Mouse (Mus musculus) thymus, postnatal 14 days (tissue): ENCODE results near the gene Sec24c.
A peak's percentile ranks its signal among the peaks of the same experiment; 100 is the strongest.
"Not testable (repeated sequence)": the region's sequence is repeated elsewhere in the genome, so short reads cannot be mapped to it uniquely, and the experiment has no call there.

Experiments
- DNase-seq: peaks from one replicate; pipeline ENCODE4 v3.0.0; 2021

Sec24c gene

DNA sequence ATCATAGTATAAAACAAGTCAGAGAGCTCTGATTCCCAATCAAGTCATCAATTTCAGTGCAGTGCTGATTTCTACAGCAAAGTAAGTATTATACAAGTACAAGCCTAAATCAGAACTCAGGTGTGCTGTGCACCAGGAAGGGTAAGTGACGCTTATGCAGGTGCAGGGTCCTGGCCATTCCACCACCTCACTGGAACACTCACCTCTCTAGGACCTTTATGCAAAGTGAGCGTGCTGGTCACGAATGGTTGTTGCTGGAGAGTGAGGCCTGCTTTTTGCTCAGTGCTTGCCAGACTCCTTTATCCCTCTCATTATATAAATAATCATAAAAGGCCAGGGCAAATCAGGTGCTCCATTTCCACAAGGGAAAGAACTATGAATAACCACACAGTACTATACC is 26.3 kb downstream of the Sec24c start:
- no peak for DNase-seq

- no peak for DNase-seq
These were observed 27.4 kb downstream of the Sec24c start for GRCm38 (mm10) chr14:20701554-20701953.

DNA sequence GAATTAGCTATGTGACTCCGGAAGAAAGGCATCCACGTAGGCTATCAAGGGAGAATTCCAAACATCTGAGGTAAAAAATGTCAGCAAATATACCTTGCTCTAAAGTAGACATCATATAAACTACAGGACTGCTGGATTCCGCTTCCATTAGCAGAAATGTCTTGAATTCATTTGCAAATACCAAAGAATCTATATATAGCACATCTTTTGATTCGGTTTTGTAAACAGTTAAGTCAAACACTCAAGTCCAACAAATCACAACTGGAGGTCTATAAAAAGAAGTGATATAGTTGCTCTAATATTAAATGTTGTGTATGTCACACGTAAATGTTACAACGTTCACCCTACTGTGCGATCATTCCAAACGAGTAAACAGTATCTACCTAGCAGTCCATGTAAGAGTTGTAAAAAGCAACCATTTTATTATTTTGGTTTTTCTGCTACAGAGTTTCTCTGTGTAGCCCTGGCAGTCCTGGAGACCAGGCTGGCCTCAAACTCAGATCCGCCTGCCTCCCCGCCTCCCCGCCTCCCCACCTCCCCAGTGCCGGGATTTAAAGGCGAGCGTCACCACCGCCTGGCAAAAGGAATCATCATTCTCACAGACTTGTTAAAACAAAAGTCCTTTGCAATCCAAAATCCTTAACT is 28.1 kb downstream of the Sec24c start:
- no peak for DNase-seq

DNA sequence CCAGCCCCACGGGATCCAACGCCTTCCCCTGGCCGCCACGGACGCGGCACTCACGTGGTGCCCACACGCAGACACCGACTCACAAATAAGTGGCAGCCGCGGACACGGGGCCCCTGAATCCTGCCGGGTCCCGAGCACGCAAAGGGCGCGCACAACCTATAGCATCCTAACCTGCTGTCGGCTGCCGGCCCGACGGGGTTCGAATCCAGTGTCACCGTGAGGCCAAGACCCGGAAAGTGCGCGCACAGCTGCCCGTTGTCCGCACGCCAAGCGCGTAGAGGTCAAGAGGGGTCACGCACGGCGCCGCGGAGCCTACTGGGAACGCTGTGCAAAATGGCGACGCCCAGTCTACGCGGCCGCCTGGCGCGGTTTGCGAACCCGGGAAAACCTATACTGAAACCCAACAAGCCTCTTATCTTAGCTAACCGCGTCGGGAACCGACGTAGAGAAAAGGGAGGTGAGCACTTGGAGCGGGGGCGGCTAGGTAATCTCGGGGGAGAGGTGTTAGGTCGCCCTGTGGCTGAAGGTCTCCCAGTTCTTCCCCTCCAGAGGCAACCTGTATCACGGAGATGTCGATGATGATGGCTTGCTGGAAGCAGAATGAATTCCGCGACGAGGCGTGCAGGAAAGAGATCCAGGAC is 28.8 kb downstream of the Sec24c start, which contains the start of gene Chchd1:
Gene Chchd1 (plus strand): TSS at position 266 of the 641 bp plus-strand sequence.
- DNase-seq = peak; percentile 85

DNA sequence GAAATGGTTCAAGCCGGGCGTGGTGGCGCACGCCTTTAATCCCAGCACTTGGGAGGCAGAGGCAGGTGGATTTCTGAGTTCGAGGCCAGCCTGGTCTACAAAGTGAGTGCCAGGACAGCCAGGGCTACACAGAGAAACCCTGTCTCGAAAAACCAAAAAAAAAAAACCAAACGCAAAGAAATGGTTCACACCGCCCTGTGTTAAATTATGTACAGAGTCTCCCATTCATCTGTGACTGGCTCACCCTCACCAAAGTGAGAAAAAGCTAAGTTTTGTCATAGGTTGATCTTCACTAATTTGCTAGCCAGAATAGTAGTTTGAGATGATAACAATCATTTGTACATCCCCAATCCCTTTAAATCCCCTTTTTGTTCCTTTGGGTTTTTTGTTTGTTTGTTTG is 29.4 kb downstream of the Sec24c start:
- DNase-seq = not testable (repeated sequence)

- peak; percentile 74 for DNase-seq
These were observed 33.4 kb downstream of the Sec24c start, which contains the start of gene Zswim8 for GRCm38 (mm10) chr14:20707201-20708190. TSS of gene Zswim8 (plus strand) at chr14:20707552.

GRCm38 (mm10) chr14:20708239-20708638 is 34.1 kb downstream of the Sec24c start:
- DNase-seq = no peak

DNA sequence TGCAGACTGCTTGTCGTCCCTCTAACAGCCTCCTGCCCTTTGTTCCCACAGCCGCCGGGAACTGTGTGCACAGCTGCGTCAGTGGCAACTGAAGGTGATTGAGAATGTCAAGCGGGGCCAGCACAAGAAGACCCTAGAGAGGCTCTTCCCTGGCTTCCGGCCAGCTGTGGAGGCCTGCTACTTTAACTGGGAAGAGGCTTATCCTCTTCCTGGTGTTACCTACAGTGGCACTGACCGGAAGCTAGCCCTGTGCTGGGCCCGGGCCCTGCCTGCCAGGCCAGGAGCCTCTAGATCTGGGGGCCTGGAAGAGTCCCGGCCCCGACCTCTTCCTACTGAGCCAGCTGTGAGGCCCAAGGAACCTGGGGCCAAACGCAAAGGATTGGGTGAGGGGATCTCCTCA is 39.7 kb downstream of the Sec24c start:
- no peak for DNase-seq

DNA sequence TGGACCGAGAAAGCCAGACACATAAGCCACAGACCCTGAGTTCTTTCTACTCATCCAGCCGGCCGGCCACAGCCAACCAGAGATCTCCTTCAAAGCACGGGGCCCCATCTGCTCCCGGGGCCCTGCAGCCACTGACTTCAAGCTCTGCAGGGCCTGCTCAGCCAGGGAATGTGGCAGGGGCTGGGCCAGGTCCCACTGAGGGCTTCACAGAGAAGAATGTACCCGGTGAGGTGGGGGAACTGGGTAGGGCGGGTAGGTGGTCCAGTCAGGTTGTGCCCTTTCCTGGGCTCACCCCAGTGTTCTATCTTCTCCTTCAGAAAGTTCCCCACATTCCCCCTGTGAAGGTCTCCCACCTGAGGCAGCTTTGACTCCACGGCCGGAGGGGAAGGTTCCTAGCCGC is 44.3 kb downstream of the Sec24c start:
- DNase-seq = no peak

GRCm38 (mm10) chr14:20719767-20720166 is 45.7 kb downstream of the Sec24c start:
- DNase-seq = no peak

DNA sequence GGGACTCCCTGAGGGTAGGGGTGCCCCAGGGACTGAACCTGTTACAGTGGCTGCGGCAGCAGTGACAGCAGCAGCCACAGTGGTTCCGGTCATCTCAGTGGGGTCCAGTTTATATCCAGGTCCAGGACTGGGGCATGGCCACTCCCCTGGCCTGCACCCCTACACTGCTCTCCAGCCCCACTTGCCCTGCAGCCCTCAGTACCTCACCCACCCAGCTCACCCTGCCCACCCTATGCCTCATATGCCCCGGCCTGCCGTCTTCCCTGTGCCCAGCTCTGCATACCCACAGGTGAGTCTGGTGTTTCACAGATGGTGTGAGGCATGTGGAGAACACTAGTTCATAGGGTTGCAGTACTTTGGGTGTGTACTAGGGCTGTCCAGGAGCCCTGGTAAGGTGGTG is 47.3 kb downstream of the Sec24c start:
- DNase-seq = no peak

- DNase-seq = no peak
These were observed 48.9 kb downstream of the Sec24c start for GRCm38 (mm10) chr14:20723006-20723405.

DNA sequence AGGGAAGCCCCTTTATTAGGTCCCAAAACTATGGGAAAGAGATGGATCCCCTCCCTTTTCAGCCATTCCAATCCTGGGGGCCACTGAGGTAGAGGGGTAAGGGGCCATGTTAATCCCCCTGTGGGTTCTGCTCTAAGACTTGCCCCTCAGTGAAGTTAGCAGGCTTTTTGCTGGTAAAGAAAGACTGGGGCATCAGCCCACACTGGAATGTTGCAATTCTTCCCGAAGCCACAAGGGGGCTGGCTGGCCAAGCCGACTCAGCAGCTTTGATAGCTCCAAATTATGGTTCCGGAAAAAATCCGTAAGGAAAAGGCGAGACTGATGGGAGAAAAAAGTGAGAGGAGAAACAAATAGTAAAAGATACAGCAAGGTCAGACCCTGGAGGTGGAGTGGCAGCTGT is 49.9 kb downstream of the Sec24c start:
- peak; percentile 62 for DNase-seq

- no peak for DNase-seq
These were observed 51.7 kb downstream of the Sec24c start for GRCm38 (mm10) chr14:20725660-20726339.

DNA sequence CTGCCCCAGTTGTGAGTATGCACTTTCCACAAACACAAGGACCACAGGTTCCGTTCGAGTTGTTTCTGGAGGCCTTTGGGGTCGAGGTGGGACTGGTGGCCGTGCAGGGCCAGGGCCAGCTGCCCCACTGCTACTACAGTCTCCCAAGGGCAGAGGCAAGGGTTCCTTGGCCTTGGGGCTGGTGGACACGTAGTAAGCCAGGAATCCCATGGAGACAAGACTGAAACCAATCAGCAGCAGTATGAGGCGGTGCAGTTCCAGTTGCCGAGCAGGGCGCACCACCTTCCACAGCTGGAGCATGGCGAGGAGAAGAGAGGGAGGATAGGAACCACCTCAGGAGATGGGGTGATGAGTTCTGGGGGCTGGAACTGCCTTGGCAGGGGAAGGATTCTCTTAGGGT is 55.8 kb downstream of the Sec24c start:
- DNase-seq = no peak

DNA sequence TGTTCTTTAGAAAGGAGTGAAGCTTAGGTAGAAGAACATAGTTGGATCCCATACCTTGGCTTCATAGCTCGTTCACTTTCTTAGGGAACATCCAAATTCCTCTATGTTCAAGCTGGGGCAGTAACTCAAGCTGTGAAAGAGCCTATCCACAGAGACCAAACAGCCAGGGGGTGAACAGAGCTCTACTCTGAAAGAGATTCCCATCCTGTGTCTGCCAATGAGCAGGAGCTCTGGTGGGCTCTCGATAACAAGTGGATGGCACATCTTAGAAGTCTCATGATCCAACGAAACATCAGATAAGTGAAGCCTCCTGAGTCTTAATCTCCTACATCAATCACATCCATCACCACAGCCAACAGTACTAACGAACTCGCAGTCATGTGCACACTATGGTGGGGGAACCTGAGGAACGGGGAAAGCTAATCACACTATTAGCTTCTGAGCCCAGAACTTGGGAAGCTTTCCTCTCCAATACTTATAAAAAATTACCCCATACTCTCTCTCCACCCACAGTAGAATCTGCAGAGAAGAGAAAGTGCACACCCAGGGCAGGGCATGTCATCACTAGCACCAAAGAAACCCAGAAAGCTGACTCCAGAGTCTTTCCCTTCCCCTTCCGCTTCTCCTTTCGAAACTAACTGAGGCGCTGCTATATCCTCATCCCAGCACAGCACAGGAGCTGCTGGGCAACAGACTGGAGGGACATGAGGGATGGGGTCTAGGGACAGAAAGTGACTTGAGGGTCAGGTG is 56.9 kb downstream of the Sec24c start:
- DNase-seq = no peak

DNA sequence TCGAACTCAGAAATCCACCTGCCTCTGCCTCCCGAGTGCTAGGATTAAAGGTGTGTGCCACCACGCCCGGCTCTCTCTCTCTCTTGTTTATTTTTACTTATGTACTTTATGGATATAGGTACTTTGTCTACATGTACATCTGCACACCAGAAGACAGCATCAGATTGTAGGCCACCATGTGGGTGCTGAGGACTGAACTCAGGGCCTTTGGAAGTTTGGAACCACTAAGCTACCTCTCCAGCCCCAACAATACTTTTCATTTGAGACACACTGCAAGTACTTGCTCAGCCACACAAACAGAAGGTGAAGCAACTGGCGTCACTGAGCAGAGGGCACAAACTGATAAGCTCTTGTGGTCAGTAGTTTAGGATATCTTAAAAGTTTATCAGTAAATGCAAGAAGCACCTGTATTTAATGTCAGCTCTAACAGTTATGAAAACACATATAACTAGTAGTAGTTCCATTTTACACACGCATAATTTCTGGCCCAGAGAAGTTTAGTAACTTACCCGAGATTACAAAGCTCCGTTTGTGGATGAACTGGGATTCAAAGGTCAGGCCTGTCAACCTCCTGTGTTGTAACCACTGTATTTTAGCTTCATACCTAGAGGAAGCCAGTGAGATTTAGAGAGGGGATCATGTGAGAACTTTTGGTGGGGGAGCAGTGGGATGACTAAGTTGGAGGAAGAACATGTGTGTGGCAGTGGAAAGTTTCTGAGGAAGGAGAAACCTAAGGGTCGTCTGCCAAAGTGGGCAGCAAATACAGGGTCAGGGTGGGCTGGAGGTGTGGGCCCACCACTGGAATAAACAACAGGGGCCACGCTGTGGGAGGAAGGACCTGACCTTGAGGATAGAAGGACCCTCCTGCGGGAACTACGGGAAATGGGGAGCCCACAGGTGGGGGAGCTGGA is 59.2 kb downstream of the Sec24c start:
- DNase-seq = no peak

- peak; percentile 83 for DNase-seq
These were observed 60.1 kb downstream of the Sec24c start, which contains the start of gene Ndst2 for GRCm38 (mm10) chr14:20733952-20734774. TSS of gene Ndst2 (minus strand) at chr14:20734562.

GRCm38 (mm10) chr14:20735052-20735451 is 60.9 kb downstream of the Sec24c start:
- no peak for DNase-seq

DNA sequence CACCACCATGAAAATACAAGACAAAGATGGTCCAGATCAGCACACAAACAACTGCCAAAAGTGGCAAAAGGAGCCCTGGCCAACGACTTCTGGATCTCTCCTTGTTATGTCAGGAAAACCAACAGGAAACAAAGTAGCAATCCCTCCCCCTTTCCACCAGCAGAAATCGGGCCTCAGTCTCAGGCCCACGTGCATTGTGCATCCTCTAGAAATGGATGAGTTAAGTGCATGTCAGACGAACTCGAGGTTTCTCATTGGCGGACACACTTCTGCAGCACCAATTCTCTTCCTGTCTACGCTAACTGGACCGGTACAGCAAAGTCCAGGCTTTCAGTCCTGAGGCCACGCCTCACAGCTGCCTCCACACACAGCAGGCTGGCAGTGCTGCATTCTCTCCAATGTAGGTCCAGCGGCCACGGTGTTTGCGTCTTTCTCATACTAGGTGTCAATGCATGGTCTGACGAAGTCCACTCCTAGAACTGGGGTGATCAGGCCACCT is 61.8 kb downstream of the Sec24c start:
- no peak for DNase-seq
